Mouse (Mus musculus) frontal cortex, postnatal 25 days (tissue): Measurements from ENCODE around the gene Csf2rb2.
"Not testable (repeated sequence)": the region's sequence is repeated elsewhere in the genome, so short reads cannot be mapped to it uniquely, and the experiment has no call there.

Experiments used
- DNase-seq, 2 experiments: peaks; one replicate each; pipeline ENCODE4 v3.0.0; 2022; ENCODE audit warnings: low spot score in 2 of 2

Gene Csf2rb2

GRCm38 (mm10) chr15:78257326-78258050 is 48.0 kb downstream of the Csf2rb2 start:
- DNase-seq, result peak; percentile 50 to 67

- not testable (repeated sequence) for DNase-seq
Measured at GRCm38 (mm10) chr15:78256602-78257259, 48.8 kb downstream of the Csf2rb2 start.

DNA sequence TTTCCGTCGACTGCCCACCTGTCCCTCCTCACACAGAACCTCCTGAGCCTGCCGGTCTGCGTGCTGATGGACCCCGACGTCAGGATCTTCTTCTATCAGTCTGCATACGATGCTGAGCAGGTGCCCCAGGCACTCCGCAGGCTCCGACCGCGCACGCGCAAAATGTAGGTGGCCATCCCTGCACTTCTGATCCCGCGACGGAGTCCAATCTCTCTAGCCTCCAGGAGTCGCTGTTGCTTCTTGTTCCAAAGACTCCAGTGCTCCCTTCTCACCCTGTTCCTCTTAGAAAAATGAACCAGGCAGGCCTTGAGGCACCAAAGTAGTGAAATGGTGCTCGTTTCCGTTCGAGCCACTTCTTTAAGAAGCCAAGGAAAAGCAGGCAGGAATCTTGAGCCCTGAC is 50.8 kb downstream of the Csf2rb2 start:
- DNase-seq, result peak; percentile 33 to 43

GRCm38 (mm10) chr15:78248410-78248809 is 57.1 kb downstream of the Csf2rb2 start:
- no peak for DNase-seq

- no peak for DNase-seq
Measured at GRCm38 (mm10) chr15:78247659-78248058, 57.9 kb downstream of the Csf2rb2 start.

DNA sequence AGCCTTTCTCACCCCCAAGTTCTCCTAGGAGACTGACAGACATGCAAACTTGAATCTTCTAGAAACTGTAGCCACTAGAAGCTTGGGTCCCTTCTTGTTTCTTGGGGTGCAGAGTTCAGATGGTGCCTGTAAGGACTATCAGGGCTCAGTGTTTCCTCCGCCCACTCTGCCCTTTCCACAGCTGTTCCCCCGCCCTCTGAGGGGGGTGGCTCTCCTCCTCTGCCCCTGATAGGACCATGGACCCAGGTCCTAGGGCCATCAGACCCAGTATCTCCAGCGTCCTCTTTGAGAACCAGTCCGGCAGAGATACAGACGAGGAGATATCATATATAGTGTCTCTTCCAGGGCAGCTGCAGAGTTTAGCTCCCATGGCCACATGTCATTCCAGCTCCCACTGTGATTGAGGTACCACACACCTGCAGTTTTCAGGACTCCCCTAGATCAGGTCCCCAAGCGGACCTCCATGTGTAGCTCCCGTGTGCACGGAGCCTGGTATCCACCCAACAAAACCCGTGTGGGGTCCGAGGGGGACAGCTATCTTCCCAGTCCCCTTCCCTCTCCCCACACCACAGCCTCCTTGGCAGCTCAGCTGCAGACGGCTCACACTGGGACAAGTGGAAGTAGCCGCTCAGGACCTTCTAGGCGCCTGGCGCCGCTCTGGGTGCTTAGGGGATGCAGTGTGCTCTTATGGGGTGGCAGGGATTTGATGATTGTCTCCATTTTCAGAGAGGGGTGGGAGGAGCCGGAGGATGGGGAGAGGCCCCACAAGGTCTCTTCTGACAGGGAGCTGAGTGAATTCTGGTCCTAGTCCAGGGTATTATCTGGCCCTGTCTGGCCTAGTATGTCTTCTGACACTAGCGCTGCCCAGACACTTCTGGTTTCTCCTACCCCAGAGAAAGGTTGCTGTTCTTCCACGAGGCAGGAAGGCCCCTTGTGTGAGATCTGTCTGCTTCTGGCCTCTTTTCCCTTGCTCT is 59.1 kb downstream of the Csf2rb2 start:
- no peak for DNase-seq

DNA sequence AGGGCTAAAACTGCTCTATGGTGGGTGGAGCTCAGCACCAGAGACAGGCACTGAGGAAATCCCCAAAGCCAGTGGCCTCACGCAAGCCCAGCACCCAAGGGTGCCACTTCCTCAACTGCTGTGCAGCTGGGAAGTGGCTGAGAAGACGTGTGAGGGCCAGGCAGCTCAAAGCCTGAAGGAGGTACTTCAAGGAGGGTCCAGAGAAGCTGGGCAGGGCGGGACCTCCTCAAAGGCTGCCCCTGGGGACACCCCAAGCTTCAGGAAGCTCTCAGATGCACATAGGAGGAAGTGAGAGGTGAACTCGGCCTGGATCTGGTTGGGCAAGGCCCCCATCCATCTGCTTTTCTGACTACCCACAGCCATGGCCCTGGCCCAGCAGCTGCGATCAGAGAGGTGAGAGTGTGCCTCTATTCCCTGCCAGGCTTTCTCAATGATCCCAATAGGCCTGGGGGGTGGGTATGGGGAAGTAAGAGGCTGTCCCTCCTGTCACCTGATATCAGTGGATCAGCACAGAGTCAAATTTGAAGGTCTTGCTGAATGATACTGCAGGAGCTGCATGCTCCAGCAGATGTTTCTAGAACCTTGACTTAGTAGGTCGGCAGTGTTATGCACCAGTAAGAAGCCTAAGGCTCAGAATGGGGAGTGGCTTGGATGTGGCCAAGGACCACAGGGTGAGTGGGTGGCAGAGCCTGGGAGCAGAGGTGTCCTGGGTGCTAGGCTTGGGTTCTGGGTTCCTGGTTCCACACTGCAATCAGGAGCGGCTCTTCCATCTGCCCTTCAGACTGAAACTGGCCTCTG is 60.6 kb downstream of the Csf2rb2 start, which contains the start of gene Ncf4:
Ncf4 (plus strand) TSS at position 107 of the 798 bp plus-strand sequence.
- no peak for DNase-seq

- no peak for DNase-seq
Measured at GRCm38 (mm10) chr15:78243774-78244173, 61.7 kb downstream of the Csf2rb2 start.

- no peak for DNase-seq
Measured at GRCm38 (mm10) chr15:78243061-78243460, 62.5 kb downstream of the Csf2rb2 start.

DNA sequence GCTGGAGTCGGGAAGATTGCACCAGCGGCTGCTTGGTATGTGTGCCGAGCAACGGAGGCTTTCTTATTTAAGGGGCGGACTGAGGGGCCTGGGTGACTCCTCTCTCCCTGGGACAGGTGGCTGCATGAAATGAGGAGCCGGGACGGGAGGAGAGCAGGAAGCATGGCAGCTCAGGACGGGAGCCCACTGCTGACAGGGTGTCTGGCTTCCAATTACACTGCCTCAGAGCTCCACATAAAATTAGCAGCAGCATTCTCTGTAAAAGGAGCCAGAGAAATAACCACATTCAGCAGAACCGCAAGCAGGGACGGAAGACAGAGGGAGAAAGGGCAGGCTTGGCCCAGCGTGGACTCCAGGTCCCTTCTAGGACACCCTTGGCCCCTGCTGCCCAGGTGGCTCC is 64.2 kb downstream of the Csf2rb2 start:
- no peak for DNase-seq

DNA sequence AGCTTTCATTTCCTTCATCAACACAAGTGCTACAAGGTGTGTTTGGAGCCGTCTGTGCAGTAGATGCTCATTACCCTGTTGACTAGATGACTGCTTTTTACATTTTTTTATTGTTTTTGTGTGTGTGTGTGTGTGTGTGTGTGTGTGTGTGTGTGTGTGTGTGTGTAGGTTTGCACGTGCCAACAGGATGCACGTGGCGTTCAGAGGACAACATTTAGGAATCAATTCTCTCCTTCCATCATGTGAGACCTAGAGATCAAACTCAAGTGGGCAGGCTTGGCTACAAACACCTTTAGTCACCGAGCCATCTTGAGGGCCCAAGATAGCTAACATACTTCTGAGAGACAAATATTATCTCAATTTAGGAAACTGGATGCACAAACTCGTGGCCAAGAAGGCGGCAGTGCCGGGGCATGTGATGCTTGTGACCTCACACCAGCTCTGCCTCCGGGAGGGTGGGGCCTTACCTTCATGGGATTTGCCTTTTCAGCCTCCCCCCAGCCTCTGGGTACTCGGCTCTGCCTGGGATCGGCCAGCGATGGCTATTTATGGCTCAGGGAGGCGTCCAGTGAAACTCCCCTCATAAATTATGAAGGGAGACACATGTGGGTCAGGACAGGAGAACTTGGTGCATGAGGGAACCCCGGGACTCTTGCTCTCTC is 65.4 kb downstream of the Csf2rb2 start:
- DNase-seq, result no peak

DNA sequence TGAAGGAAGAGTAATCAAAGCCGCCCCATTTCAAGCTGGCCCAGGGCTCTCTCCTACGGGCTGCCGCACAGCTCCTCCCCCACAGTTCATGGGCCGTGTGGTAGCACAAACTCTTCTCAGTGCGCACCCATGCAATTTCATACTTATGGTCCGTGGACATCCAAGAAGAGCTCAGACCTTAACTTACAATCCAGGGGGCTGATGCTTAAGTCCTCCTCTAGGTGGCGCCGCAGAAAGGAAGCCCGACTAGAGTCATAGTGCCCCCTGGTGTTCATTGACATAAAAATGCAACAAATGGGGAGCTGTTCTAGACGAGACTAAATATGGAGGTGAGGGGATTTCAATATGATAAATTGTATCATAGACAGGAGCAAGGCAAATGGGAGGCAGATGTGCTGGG is 66.1 kb downstream of the Csf2rb2 start:
- no peak for DNase-seq

DNA sequence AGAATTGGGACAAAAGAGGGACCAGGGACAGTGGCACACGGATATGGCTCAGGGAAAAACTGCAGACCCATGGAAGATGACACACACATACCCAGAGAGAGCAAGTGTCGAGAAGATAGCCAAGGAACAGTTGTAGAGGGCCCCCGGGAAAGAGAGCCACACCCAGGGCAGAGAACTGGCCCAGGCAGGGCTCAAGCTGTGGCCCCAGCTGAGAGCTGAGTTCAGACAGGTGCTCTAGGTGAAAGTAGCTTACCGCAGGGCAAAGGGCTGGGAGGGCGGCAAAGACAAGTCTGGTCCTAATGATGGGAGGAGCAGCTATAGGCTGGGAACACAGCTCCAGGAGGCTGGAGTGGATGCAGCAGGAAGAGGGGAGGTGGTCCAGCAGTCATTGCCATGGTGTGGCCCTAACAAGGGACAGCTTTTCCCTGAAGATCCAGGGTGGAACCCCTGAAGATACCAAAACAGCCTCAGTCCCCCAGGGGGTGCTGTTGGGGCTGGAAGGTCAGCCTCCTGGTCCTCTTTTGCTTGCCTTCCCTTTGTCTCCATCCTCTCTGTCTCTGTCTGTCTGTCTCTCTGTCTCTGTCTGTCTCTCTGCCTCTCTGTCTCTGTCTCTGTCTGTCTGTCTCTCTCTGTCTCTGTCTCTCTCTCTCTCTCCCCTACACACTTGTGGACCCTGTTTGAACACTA is 70.6 kb downstream of the Csf2rb2 start:
- no peak for DNase-seq
